Mouse (Mus musculus): ENCODE results near the gene Fam219b. TPM values are rescaled to one million over a fixed set of nuclear protein-coding genes. Genes with fewer than 3 reads are reported as not detected.
A peak's percentile ranks its signal among the peaks of the same experiment; 100 is the strongest.

The Fam219b gene
- polyA plus RNA-seq (2015; fragmentation: Nextera tagmentation; extraction: Ambion mirVana) = 19.0 and 19.8 TPM in 2 replicates

- ATAC-seq (ENCODE audit: low FRiP score, low TSS enrichment) = peak; percentile 89
- peak within 1 kb of the TSS; percentile 83 for H3K27ac ChIP-seq (ENCODE audit: low read length)
- H3K4me3 ChIP-seq (ENCODE audit: low read length) = peak within 1 kb of the TSS; percentile 89
- WGBS = 1% methylated on average over 41 of the region's 45 CpGs
- H3K4me2 ChIP-seq (replicated peaks; ENCODE audit: low read depth, low read length) = peak within 1 kb of the TSS; percentile 73
- H3K27me3 ChIP-seq (ENCODE audit: insufficient read depth, low read length) = no peaks in the 10 kb centered on the region
- peaks cover 21% of the 10 kb centered on the region for H3K36me3 ChIP-seq (ENCODE audit: insufficient read depth, low read length)
- peak within 1 kb of the TSS; percentile 88 for H3K9ac ChIP-seq (replicated peaks; ENCODE audit: low read length)
- H3K4me1 ChIP-seq (ENCODE audit: insufficient read depth, low read length) = peaks cover 8% of the 10 kb centered on the region
- no peaks in the 10 kb centered on the region for H3K9me3 ChIP-seq (ENCODE audit: low read length)
Observed at GRCm38 (mm10) chr9:57537044-57537727, at the start of gene Fam219b. Gene Fam219b (plus strand): TSS chr9:57537528.

GRCm38 (mm10) chr9:57487807-57488206 lies 49.5 kb upstream of the Fam219b start:
- Histone ChIP-seq H3K9ac (replicated peaks; ENCODE audit: low read length) (no peak overlapping the region), H3K9me3 (ENCODE audit: low read length) (no peaks in the 10 kb centered on the region), H3K4me2 (replicated peaks; ENCODE audit: low read depth, low read length) (no peak overlapping the region), H3K27me3 (ENCODE audit: insufficient read depth, low read length) (no peaks in the 10 kb centered on the region; the same call in 1 of the 2 replicates), H3K27ac (ENCODE audit: low read length) (no peak overlapping the region), H3K4me3 (ENCODE audit: low read length) (no peak overlapping the region), H3K36me3 (ENCODE audit: insufficient read depth, low read length) (no peaks in the 10 kb centered on the region), H3K4me1 (ENCODE audit: insufficient read depth, low read length) (no peaks in the 10 kb centered on the region)
- 64% methylated on average over 7 of the region's 7 CpGs for WGBS
- ATAC-seq (ENCODE audit: low FRiP score, low TSS enrichment) = no peak

- Histone ChIP-seq H3K4me1 (ENCODE audit: insufficient read depth, low read length) (no peaks in the 10 kb centered on the region), H3K4me3 (ENCODE audit: low read length) (no peak overlapping the region), H3K36me3 (ENCODE audit: insufficient read depth, low read length) (no peaks in the 10 kb centered on the region), H3K27ac (ENCODE audit: low read length) (no peak overlapping the region), H3K27me3 (ENCODE audit: insufficient read depth, low read length) (peaks cover 7% of the 10 kb centered on the region; the same call in 1 of the 2 replicates), H3K9me3 (ENCODE audit: low read length) (no peaks in the 10 kb centered on the region), H3K9ac (replicated peaks; ENCODE audit: low read length) (no peak overlapping the region), H3K4me2 (replicated peaks; ENCODE audit: low read depth, low read length) (no peak overlapping the region)
- ATAC-seq (ENCODE audit: low FRiP score, low TSS enrichment) = no peak
- 94% methylated on average over 2 of the region's 2 CpGs for WGBS
Observed at GRCm38 (mm10) chr9:57493532-57493931, 43.8 kb upstream of the Fam219b start.

- H3K4me3 ChIP-seq (ENCODE audit: low read length) = no peak overlapping the region
Observed at GRCm38 (mm10) chr9:57494970-57495369, 42.4 kb upstream of the Fam219b start.

GRCm38 (mm10) chr9:57497236-57497635 lies 40.1 kb upstream of the Fam219b start:
- no peak overlapping the region for H3K4me2 ChIP-seq (replicated peaks; ENCODE audit: low read depth, low read length)
- H3K27me3 ChIP-seq (ENCODE audit: insufficient read depth, low read length) = peaks cover 37% of the 10 kb centered on the region
- H3K9ac ChIP-seq (replicated peaks; ENCODE audit: low read length) = no peak overlapping the region
- H3K27ac ChIP-seq (ENCODE audit: low read length) = no peak overlapping the region
- no peak for ATAC-seq (ENCODE audit: low FRiP score, low TSS enrichment)
- H3K36me3 ChIP-seq (ENCODE audit: insufficient read depth, low read length) = no peaks in the 10 kb centered on the region
- 54% methylated on average over 5 of the region's 5 CpGs for WGBS
- H3K4me3 ChIP-seq (ENCODE audit: low read length) = no peak overlapping the region
- H3K9me3 ChIP-seq (ENCODE audit: low read length) = no peaks in the 10 kb centered on the region
- peaks cover 14% of the 10 kb centered on the region for H3K4me1 ChIP-seq (ENCODE audit: insufficient read depth, low read length)

More at GRCm38 (mm10) chr9:57494970-57495369, 42.4 kb upstream of the Fam219b start:
- peaks cover 15% of the 10 kb centered on the region; the same call in 1 of the 2 replicates for H3K27me3 ChIP-seq (ENCODE audit: insufficient read depth, low read length)
- H3K9me3 ChIP-seq (ENCODE audit: low read length) = no peaks in the 10 kb centered on the region
- H3K4me1 ChIP-seq (ENCODE audit: insufficient read depth, low read length) = no peaks in the 10 kb centered on the region
- H3K27ac ChIP-seq (ENCODE audit: low read length) = no peak overlapping the region
- no peak for ATAC-seq (ENCODE audit: low FRiP score, low TSS enrichment)
- no peak overlapping the region for H3K4me2 ChIP-seq (replicated peaks; ENCODE audit: low read depth, low read length)
- no peaks in the 10 kb centered on the region for H3K36me3 ChIP-seq (ENCODE audit: insufficient read depth, low read length)
- no peak overlapping the region for H3K9ac ChIP-seq (replicated peaks; ENCODE audit: low read length)

GRCm38 (mm10) chr9:57498536-57498935 lies 38.8 kb upstream of the Fam219b start:
- no peak overlapping the region for H3K9ac ChIP-seq (replicated peaks; ENCODE audit: low read length)
- H3K36me3 ChIP-seq (ENCODE audit: insufficient read depth, low read length) = no peaks in the 10 kb centered on the region
- H3K4me3 ChIP-seq (ENCODE audit: low read length) = no peak overlapping the region
- H3K4me1 ChIP-seq (ENCODE audit: insufficient read depth, low read length) = peaks cover 27% of the 10 kb centered on the region
- 62% methylated on average over 7 of the region's 7 CpGs for WGBS
- peaks cover 50% of the 10 kb centered on the region for H3K27me3 ChIP-seq (ENCODE audit: insufficient read depth, low read length)
- no peak overlapping the region for H3K4me2 ChIP-seq (replicated peaks; ENCODE audit: low read depth, low read length)
- H3K27ac ChIP-seq (ENCODE audit: low read length) = no peak overlapping the region
- H3K9me3 ChIP-seq (ENCODE audit: low read length) = no peaks in the 10 kb centered on the region
- ATAC-seq (ENCODE audit: low FRiP score, low TSS enrichment) = no peak

- H3K9ac ChIP-seq (replicated peaks; ENCODE audit: low read length) = 0 out of 2 replicates have a peak overlapping the region, but pooled peaks have one; percentile 1
- no peak overlapping the region for H3K27ac ChIP-seq (ENCODE audit: low read length)
- H3K4me2 ChIP-seq (replicated peaks; ENCODE audit: low read depth, low read length) = peak overlapping the region; percentile 93
- ATAC-seq (ENCODE audit: low FRiP score, low TSS enrichment) = no peak
- peaks cover 52% of the 10 kb centered on the region for H3K4me1 ChIP-seq (ENCODE audit: insufficient read depth, low read length)
- 7% methylated on average over 13 of the region's 13 CpGs for WGBS
- H3K9me3 ChIP-seq (ENCODE audit: low read length) = no peaks in the 10 kb centered on the region
- H3K27me3 ChIP-seq (ENCODE audit: insufficient read depth, low read length) = peaks cover 79% of the 10 kb centered on the region
- no peaks in the 10 kb centered on the region for H3K36me3 ChIP-seq (ENCODE audit: insufficient read depth, low read length)
- peak overlapping the region; percentile 9 for H3K4me3 ChIP-seq (ENCODE audit: low read length)
Observed at GRCm38 (mm10) chr9:57501452-57501851, 35.9 kb upstream of the Fam219b start.

GRCm38 (mm10) chr9:57501861-57502260 lies 35.5 kb upstream of the Fam219b start:
- H3K4me3 ChIP-seq (ENCODE audit: low read length) = peak overlapping the region; percentile 9
- no peak for ATAC-seq (ENCODE audit: low FRiP score, low TSS enrichment)
- H3K4me1 ChIP-seq (ENCODE audit: insufficient read depth, low read length) = peaks cover 52% of the 10 kb centered on the region
- H3K9ac ChIP-seq (replicated peaks; ENCODE audit: low read length) = 0 out of 2 replicates have a peak overlapping the region, but pooled peaks have one; percentile 1
- peaks cover 77% of the 10 kb centered on the region for H3K27me3 ChIP-seq (ENCODE audit: insufficient read depth, low read length)
- no peaks in the 10 kb centered on the region for H3K9me3 ChIP-seq (ENCODE audit: low read length)
- H3K36me3 ChIP-seq (ENCODE audit: insufficient read depth, low read length) = no peaks in the 10 kb centered on the region
- 1% methylated on average over 20 of the region's 20 CpGs for WGBS
- H3K27ac ChIP-seq (ENCODE audit: low read length) = 0 out of 2 replicates have a peak overlapping the region, but pooled peaks have one; percentile 3
- H3K4me2 ChIP-seq (replicated peaks; ENCODE audit: low read depth, low read length) = peak overlapping the region; percentile 93

GRCm38 (mm10) chr9:57502911-57503621 lies 34.3 kb upstream of the Fam219b start:
- peak overlapping the region; percentile 55 for H3K4me3 ChIP-seq (ENCODE audit: low read length)
- H3K9me3 ChIP-seq (ENCODE audit: low read length) = no peaks in the 10 kb centered on the region
- ATAC-seq (ENCODE audit: low FRiP score, low TSS enrichment) = peak; percentile 36
- H3K4me2 ChIP-seq (replicated peaks; ENCODE audit: low read depth, low read length) = peak overlapping the region; percentile 93
- peak overlapping the region; percentile 31 for H3K9ac ChIP-seq (replicated peaks; ENCODE audit: low read length)
- H3K27me3 ChIP-seq (ENCODE audit: insufficient read depth, low read length) = peaks cover 75% of the 10 kb centered on the region
- WGBS = 5% methylated on average over 23 of the region's 23 CpGs
- H3K36me3 ChIP-seq (ENCODE audit: insufficient read depth, low read length) = no peaks in the 10 kb centered on the region
- H3K27ac ChIP-seq (ENCODE audit: low read length) = peak overlapping the region; percentile 55; the same call in 1 of the 2 replicates
- peaks cover 52% of the 10 kb centered on the region for H3K4me1 ChIP-seq (ENCODE audit: insufficient read depth, low read length)
